Mouse (Mus musculus) testis, adult 2 months (tissue): Measurements from ENCODE around the gene Tada2a.

Experiments
- CTCF ChIP-seq: fragments of 200-500 bp; IDR thresholded peaks from 2 replicates; pipeline ENCODE4 v1.5.1; 2012; ENCODE audit warnings: low read depth, mild to moderate bottlenecking, inconsistent platforms, low read length, moderate library complexity; ENCODE audit not compliant: control insufficient read depth, insufficient read depth, insufficient replicate concordance
- POLR2A ChIP-seq: fragments of 200-500 bp; IDR thresholded peaks from 2 replicates; pipeline ENCODE4 v1.6.1; 2012; ENCODE audit warnings: low read depth, mild to moderate bottlenecking, inconsistent platforms, low read length, moderate library complexity; ENCODE audit not compliant: control insufficient read depth

GRCm38 (mm10) chr11:84117431-84117830 is 12.0 kb downstream of the Tada2a start:
- TF ChIP-seq CTCF (no peak), POLR2A (no peak)
